Mouse (Mus musculus) CD4-positive, CD25-positive, alpha-beta regulatory T cell, adult 2 months (primary cell): ENCODE measurements around the gene Setd5.

Experiments used
- DNase-seq: peaks from one replicate; pipeline ENCODE4 v3.0.0-alpha.2; 2012; ENCODE audit warnings: low read depth, low spot score

The Setd5 gene

GRCm38 (mm10) chr6:113054552-113055107 is 22.5 kb upstream of the Setd5 start:
- DNase-seq = no peak

- no peak for DNase-seq
Observed at GRCm38 (mm10) chr6:113060892-113061563, 16.1 kb upstream of the Setd5 start.

- DNase-seq = no peak
Observed at GRCm38 (mm10) chr6:113062253-113062652, 14.9 kb upstream of the Setd5 start.

- DNase-seq = no peak
Observed at GRCm38 (mm10) chr6:113063363-113063762, 13.8 kb upstream of the Setd5 start.

DNA sequence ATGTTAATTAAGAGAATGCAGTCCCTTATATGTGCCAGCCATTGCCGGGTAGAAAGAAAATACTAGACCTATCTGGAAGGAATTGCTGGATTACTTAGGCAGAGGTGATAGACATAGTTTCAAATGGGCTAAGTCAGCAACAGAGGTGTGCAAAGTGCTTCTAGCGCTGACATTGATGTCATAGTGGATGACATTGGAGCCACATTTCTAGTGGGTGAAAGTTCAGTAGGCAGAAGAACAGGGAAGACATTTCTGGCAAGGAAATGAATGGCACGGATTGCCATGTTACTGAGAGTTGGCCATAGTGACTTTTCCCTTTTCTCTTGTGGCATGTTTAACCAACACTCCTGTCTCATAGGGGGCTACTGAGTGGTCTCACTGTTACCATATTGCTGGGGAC is 12.0 kb upstream of the Setd5 start:
- no peak for DNase-seq

- DNase-seq = no peak
Observed at GRCm38 (mm10) chr6:113069154-113069553, 8.0 kb upstream of the Setd5 start.

GRCm38 (mm10) chr6:113075261-113075660 is 1.9 kb upstream of the Setd5 start:
- peak; percentile 26 for DNase-seq

DNA sequence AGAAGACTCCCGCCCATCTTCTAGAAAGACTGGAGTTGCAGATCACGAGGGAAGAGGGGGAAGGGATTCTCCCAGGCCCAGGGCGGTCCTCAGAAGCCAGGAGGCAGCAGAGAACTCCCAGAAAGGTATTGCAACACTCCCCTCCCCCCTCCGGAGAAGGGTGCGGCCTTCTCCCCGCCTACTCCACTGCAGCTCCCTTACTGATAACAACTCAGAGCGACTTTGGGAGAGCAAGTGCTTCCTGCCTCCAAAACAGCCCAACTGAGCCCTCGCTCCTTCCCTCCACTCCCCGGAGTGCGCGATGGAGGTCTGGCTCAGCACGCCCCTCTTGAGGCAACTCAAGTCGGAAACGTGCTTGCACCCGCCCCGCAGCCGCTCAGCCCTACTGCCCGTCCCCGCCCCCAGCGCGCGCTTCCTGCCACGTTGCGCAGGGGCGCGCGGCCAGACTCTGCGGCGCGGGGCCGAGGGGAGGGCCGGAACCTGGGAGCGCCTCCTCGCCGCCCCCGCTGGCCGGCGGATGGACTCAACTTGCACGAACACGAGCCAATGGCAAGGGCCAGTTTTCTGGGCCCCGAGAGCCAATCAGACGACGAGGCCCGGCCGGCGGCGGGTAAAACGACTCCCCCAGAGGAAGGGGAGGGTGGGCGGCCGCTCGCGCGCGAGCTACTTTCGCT is 1.0 kb upstream of the Setd5 start:
- DNase-seq = peak; percentile 94

- no peak for DNase-seq
Observed at GRCm38 (mm10) chr6:113077569-113078030, 435 bp downstream of the Setd5 start.

DNA sequence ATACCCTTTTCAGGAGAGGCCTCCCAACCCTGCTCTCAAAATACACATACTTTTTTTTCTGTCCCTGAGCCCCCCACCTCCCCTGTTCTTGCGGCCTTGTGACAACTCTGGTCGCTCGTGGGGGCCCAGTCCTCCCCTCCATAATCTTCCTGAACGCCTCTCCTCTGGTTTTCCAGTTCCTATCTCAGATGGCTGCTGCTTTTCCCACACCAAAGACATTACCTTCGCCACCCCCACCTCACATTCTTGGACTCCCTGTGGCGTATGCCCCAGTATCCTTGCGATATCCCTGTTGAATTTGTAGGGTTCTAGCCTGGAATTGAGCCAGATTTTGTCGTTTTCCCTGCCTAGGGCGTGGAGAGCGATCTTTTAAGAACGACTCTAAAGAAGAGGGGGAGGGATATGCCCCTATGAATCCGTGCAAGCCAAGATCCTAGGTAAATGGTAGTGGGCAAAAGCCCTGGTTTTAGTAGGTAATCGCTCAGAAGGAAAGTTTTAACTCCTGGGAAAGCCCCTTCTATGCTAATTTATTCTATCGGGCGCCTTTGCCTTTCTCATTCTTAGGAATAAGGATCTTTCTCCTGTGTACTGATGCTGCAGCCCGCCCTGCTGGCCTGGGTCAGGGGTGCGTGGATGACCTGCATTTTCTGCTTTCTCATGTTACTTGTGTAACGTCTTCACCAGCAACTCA is 1.0 kb downstream of the Setd5 start:
- peak; percentile 25 for DNase-seq

DNA sequence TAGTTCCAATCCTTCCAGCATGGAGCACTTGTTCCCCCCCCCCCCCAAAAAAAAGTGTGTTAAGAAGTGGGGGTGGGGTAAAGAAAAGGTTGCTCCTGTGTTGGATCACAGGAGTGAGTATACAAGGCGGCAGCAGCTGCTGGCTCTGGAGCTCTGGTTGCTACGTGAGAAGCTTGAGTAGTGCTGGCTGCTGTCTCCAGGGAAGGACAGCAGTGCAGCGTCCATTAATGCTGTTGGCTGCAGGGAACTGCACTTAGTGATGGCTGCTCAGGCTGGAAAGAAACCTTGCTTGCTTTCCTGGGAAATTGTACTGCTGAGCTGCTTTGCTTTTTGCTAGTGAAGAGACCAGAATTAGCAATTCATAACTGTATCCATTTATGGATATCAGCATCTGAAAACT is 2.3 kb downstream of the Setd5 start:
- peak; percentile 18 for DNase-seq

DNA sequence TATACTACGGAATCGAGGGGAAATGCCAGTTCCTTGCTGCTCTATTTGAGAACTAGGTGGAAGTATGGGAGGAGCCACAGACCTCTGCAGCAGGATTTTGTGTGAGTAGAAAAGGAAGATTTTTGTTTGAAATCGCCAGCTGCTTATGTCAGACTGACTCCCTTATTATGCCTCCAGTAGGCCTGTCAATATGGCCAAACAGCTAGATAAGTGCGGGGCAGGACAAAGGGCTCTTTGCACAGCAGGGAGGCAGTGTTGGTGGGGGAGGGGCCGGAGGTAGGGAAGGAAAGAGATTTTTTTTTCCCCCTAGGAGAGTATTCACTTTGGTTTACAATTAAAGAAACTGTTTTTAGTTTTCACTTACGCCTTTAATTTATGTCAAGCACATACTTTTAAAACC is 5.1 kb downstream of the Setd5 start:
- no peak for DNase-seq

DNA sequence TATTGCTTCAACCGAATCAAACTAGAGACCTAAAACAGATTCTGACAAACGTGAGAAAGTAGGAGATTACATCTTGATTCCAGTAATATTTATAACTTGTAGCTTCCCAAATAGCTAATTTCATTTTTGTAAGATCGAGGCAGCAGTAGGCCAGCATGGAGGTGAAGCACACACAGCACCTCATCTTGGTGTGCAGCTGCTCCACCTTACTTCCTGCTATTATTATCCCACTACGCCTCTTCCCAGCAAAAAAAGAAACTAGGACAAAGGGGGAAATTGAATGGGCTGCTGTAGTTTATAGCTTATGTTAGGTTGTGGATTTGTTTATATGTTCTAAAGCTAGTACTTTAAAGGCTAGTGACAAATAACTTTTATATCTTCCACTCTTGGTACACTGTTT is 7.4 kb downstream of the Setd5 start:
- no peak for DNase-seq

GRCm38 (mm10) chr6:113093206-113093605 is 16.0 kb downstream of the Setd5 start:
- DNase-seq = no peak

DNA sequence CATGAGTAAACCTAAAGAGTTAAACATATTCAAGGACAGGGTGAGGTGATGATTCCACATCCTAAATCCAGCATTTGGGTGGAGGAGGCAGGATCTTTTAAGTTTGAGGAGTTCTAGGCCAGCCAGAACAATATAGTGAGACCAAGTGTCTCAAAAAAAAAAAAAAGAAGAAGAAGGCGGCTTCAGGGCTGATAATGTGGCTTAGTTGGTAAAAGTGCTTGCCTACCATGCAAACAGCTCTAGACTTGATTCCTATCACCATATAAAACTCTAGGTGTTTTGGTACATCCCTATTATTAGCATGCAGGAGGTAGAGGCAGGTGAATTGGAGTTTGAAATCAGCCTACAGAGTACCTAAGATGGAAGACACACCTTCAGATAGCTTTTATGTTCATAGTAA is 18.4 kb downstream of the Setd5 start:
- no peak for DNase-seq

- DNase-seq = no peak
Observed at GRCm38 (mm10) chr6:113097662-113098061, 20.5 kb downstream of the Setd5 start.

DNA sequence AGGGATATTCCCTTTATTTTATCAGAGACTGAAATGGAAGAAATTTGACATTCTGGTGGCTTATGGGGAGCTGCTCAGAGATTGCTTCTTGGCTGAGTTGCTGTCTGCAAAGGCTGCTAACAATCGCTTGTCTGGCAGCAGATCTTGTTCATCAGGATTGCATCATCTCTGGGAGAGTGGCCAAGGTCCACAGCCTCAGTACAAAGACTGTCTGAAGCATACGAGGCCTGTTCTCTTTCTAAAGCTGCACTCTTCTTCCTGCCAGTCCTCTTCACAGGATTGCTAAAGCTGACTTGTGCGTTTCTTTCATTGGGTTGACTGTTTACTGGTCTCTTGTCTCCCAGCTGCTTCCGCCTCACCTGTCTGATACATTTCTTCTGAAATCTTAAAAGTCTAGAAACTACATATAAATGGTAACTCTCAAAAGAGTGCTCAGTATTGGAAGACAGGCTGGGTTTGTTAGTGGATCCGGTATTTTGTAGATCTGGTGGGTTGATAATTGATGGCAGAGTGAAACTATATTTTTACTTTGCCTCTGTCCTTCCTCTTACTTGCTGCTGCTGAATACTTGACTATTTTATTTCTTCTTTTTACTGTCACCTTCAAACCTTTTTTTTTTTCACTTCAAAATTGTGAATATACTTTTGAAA is 22.6 kb downstream of the Setd5 start:
- peak; percentile 27 for DNase-seq

- DNase-seq = no peak
Observed at GRCm38 (mm10) chr6:113102541-113102940, 25.4 kb downstream of the Setd5 start.

DNA sequence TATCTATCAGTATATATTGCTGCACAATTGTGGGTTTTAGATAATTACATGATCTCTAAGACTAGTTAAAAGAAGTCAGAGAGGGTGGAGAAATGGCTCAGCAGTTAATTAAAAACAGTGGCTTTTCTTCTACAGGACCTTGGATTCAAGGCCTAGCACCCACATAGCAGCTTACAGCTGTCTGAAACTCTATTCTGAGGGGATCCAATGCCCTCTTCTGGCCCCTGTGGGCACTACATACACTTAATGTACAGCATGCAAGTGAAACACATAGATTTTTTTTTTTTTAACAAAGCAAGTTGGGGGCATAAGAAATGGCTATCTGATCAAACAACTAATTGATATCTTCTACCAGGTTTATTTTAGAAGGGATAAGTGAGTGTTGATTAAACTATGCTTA is 26.6 kb downstream of the Setd5 start:
- DNase-seq = peak; percentile 78

DNA sequence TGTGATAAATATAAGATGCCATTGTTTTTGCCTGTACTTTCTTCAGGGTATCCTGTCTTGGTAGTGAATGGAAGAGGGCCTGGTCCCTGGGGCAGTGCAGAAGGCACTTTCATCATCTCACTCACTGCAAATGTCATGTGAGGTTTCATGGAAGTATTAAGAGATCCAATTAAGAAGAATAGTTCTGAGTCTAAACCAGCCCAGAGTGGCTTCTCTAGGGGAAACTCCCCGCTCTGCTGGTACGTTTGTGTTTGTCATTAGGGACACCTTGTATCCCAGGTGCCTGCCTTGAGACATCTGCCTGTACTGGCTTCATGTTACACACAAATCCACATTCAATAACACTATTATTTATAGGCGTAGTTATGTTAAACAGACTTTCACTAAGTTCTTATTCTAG is 32.2 kb downstream of the Setd5 start:
- no peak for DNase-seq

GRCm38 (mm10) chr6:113109956-113110355 is 32.8 kb downstream of the Setd5 start:
- DNase-seq = no peak

DNA sequence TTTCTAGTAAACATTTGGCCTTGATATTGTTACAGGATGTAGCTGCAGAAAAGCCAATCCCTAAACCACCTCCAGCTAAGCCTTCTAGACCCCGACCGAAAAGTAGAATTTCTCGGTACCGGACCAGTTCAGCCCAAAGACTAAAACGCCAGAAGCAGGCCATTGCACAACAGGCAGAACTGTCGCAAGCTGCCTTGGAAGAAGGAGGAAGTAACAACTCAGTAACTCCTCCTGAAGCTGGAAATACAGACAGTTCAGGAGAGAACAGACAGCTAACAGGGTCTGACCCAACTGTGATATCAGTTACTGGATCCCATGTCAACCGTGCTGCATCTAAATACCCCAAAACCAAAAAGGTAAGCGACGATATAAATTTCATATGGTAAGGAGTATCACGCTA is 43.6 kb downstream of the Setd5 start:
- DNase-seq = no peak
